Mouse (Mus musculus): Measurements from ENCODE around the gene Zfp37.
"Not testable (repeated sequence)": the region's sequence is repeated elsewhere in the genome, so short reads cannot be mapped to it uniquely, and the experiment has no call there.

Zfp37 gene

GRCm38 (mm10) chr4:62208696-62209380 lies 22.0 kb downstream of the Zfp37 start:
- peak; percentile 21 for DNase-seq

- peak; percentile 85 for DNase-seq
Measured at GRCm38 (mm10) chr4:62207851-62208695, 22.8 kb downstream of the Zfp37 start.

- DNase-seq: no peak
Measured at GRCm38 (mm10) chr4:62199923-62200529, 30.8 kb downstream of the Zfp37 start.

- no peak for DNase-seq
Measured at GRCm38 (mm10) chr4:62188778-62189177, 42.1 kb downstream of the Zfp37 start.

GRCm38 (mm10) chr4:62177282-62177681 lies 53.6 kb downstream of the Zfp37 start:
- no peak for DNase-seq

GRCm38 (mm10) chr4:62174471-62174870 lies 56.4 kb downstream of the Zfp37 start:
- DNase-seq: no peak

GRCm38 (mm10) chr4:62167636-62168035 lies 63.2 kb downstream of the Zfp37 start:
- not testable (repeated sequence) for DNase-seq

- DNase-seq: no peak
Measured at GRCm38 (mm10) chr4:62158401-62158800, 72.4 kb downstream of the Zfp37 start.

- no peak for DNase-seq
Measured at GRCm38 (mm10) chr4:62150811-62151210, 80.0 kb downstream of the Zfp37 start, which contains the start of gene Mup21. Gene Mup21, minus strand, starts transcription at chr4:62150863.
